Mouse (Mus musculus): ENCODE measurements at regions not wholly inside any gene's neighbourhood (a gene's known extent, or its start where the extent isn't known, plus 50 kb on each side); places are given as distances from the start of the nearest gene placed in this dataset.

GRCm38 (mm10) chr11:18102841-18103240 lies 149.2 kb upstream of the Etaa1 start:
- DNase-seq (ENCODE audit: low spot score in 2 of 2): no peak
- intact Hi-C loops (cut with DNase I): no loop called here

GRCm38 (mm10) chr11:18075840-18076435 lies 122.3 kb upstream of the Etaa1 start:
- DNase-seq (ENCODE audit: low spot score in 2 of 2): no peak
- intact Hi-C loops (cut with DNase I): no loop called here

GRCm38 (mm10) chr11:18070586-18071306 lies 117.1 kb upstream of the Etaa1 start:
- peak in 1 of 2 experiments; percentile 23 for DNase-seq (ENCODE audit: low spot score in 2 of 2)
- intact Hi-C loops (cut with DNase I): no loop called here

GRCm38 (mm10) chr11:18070032-18070374 lies 116.3 kb upstream of the Etaa1 start:
- intact Hi-C loops (cut with DNase I): no loop called here
- DNase-seq (ENCODE audit: low spot score in 2 of 2): no peak

- intact Hi-C loops (cut with DNase I): no loop called here
- DNase-seq (ENCODE audit: low spot score in 2 of 2): no peak
Measured at GRCm38 (mm10) chr11:18069348-18070031, 115.8 kb upstream of the Etaa1 start.

- intact Hi-C loops (cut with DNase I): no loop called here
Measured at GRCm38 (mm10) chr11:18068085-18068484, 114.4 kb upstream of the Etaa1 start.

GRCm38 (mm10) chr11:18067676-18068075 lies 114.0 kb upstream of the Etaa1 start:
- intact Hi-C loops (cut with DNase I): no loop called here

More at GRCm38 (mm10) chr11:18068085-18068484, 114.4 kb upstream of the Etaa1 start:
- DNase-seq (ENCODE audit: low spot score in 2 of 2): peak in 1 of 2 experiments; percentile 14

GRCm38 (mm10) chr11:18041589-18041988 lies 87.9 kb upstream of the Etaa1 start:
- intact Hi-C loops (cut with DNase I): no loop called here

More at GRCm38 (mm10) chr11:18067676-18068075, 114.0 kb upstream of the Etaa1 start:
- no peak for DNase-seq (ENCODE audit: low spot score in 2 of 2)

GRCm38 (mm10) chr11:18031049-18031448 lies 77.4 kb upstream of the Etaa1 start:
- no peak for DNase-seq (ENCODE audit: low spot score in 2 of 2)
- intact Hi-C loops (cut with DNase I): no loop called here

More at GRCm38 (mm10) chr11:18041589-18041988, 87.9 kb upstream of the Etaa1 start:
- DNase-seq (ENCODE audit: low spot score in 2 of 2): no peak

- intact Hi-C loops (cut with DNase I): no loop called here
- DNase-seq (ENCODE audit: low spot score in 2 of 2): no peak
Measured at GRCm38 (mm10) chr11:18022065-18022464, 68.4 kb upstream of the Etaa1 start.

- no peak for DNase-seq (ENCODE audit: low spot score in 2 of 2)
- intact Hi-C loops (cut with DNase I): no loop called here
Measured at GRCm38 (mm10) chr11:18015239-18015638, 61.6 kb upstream of the Etaa1 start.

GRCm38 (mm10) chr11:18014610-18015009 lies 60.9 kb upstream of the Etaa1 start:
- intact Hi-C loops (cut with DNase I): loop anchor here (5.0 kb wide), 3 partner anchors 853 to 1743 kb away; no protein-coding TSS in a partner anchor
- no peak for DNase-seq (ENCODE audit: low spot score in 2 of 2)

GRCm38 (mm10) chr11:18012085-18012484 lies 58.4 kb upstream of the Etaa1 start:
- intact Hi-C loops (cut with DNase I): loop anchor here (5.0 kb wide), 3 partner anchors 855 to 1745 kb away; no protein-coding TSS in a partner anchor
- no peak for DNase-seq (ENCODE audit: low spot score in 2 of 2)

GRCm38 (mm10) chr11:18011101-18011733 lies 57.5 kb upstream of the Etaa1 start:
- peak; percentile 6 to 9 for DNase-seq (ENCODE audit: low spot score in 2 of 2)
- intact Hi-C loops (cut with DNase I): loop anchor here (5.0 kb wide), 3 partner anchors 856 to 1746 kb away; no protein-coding TSS in a partner anchor

- intact Hi-C loops (cut with DNase I): no loop called here
- no peak for DNase-seq (ENCODE audit: low spot score in 2 of 2)
Measured at GRCm38 (mm10) chr11:18008140-18008539, 54.5 kb upstream of the Etaa1 start.

Data from left cerebral cortex, postnatal 25 days (tissue).